Mouse (Mus musculus) gastrocnemius, postnatal 10 days (tissue): ENCODE measurements at regions not wholly inside any gene's neighbourhood (a gene's known extent, or its start where the extent isn't known, plus 50 kb on each side); places are given as distances from the start of the nearest gene placed in this dataset.

ENCODE experiments used
- DNase-seq: peaks from one replicate; pipeline ENCODE4 v3.0.0; 2021; ENCODE audit warnings: mixed read lengths

GRCm38 (mm10) chr8:32958331-32958730 lies 470.2 kb upstream of the 5930422O12Rik start:
- DNase-seq, result no peak

- DNase-seq, result no peak
Observed at GRCm38 (mm10) chr8:32958855-32959254, 469.7 kb upstream of the 5930422O12Rik start.

DNA sequence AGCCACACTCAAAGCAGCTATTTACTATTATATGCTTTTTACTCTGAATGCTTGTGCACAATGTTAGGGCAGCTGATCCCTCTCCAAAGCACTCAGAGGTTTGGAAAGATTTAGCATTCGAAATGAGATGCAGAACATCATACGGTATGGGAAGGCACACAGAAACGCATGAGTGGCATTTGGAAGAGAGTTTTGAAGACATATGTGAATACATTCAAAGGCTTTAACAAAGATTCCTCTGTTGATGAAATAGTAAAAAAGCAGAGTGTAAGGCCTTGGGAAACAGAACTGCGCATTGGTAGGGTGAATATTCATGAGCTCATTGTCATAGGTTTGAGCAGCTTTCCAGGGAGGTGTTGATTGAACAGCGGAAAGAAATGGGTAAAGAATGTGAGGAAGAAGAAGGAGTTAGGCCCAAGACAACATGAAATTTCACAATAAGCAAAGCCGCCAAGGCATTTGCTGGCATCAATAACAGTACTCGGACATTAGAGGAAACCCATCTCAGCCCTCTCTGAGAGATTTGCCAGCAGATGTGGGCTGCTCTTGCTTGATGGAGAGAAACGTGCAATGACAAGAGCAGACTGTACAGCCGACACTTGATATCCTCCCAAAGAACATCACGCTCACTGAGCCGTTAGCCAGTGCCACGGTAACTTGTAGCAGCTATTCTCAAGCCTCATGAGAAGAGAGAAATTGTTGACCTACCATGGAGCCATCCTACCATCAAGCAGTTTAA lies 469.0 kb upstream of the 5930422O12Rik start:
- DNase-seq, result no peak

DNA sequence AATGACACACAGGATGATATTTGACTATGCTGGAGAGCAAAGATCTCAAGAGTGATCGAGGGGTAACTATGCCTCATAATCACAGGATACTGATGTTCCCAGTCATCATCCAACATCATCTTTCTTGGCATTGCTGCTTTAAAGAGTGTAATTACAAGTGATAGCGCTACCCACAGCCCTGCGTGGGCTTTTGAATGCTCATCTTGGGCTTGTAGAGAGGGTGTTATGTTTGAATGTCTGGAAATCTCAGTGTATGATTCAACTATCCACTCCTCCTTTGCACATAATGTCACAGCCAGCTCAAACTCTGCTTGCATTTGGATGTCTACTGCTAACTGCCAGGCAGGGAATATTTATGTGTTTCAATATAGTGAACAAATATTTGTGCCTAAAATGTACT lies 438.3 kb upstream of the 5930422O12Rik start:
- no peak for DNase-seq

GRCm38 (mm10) chr8:33003967-33004564 lies 424.4 kb upstream of the 5930422O12Rik start:
- no peak for DNase-seq

GRCm38 (mm10) chr8:33004570-33004969 lies 423.9 kb upstream of the 5930422O12Rik start:
- no peak for DNase-seq

- no peak for DNase-seq
Observed at GRCm38 (mm10) chr8:33010106-33010505, 418.4 kb upstream of the 5930422O12Rik start.

GRCm38 (mm10) chr8:33012784-33013183 lies 415.7 kb upstream of the 5930422O12Rik start:
- DNase-seq, result no peak

DNA sequence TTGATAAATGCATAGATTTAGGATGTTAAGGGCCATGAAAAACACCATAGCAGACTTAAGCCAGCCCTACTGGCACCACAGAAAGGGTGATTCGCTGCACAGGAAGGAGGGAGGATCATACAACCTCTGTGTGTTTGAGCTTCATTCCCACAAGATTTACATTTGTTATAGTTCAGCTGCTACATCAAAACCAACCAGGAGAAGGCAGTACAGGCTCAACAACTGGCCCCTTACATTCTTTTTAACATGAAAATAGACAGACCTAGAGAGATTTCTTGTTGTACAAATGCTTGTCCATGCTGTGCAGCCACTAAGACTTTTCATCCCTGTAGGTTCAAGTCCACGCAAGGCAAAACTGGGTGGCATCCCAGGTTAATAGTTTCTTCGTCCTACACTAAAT lies 412.6 kb upstream of the 5930422O12Rik start:
- no peak for DNase-seq

DNA sequence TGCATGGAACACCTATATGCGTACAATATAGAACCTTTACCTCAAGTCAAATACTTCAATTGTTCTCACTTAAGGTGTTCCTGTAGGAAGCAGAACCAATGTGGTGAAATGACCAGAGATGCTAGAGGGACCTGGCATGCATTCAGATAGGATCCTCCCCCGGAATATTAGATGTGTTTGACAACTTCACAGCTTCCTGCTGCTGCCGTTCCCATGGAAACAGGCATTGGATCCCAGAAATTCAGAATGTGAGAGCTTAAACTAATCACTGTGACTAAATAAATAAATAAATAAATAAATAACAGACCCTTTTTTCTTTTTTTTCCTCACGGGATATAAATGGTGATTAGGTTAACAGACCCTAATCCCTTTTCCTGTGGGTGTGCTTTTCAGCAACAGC lies 401.5 kb upstream of the 5930422O12Rik start:
- no peak for DNase-seq

DNA sequence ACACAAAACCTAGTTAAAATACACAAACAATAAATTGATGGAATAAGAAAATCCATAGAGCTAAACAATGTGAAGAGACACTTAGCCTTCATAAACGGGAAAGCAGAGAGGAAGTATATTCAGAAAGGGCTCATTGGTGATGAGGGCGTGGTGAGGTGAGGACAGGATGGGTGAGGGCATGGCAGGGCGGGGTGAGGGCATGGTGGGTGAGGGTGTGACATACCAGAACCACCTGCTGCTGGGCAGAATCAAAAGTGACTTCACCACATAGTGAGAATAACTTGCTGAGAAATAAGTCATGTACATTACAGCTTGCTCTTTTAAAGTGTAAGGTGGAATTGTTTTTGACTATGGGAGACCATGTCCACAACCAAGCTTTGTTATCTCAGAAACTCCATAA lies 399.1 kb upstream of the 5930422O12Rik start:
- no peak for DNase-seq

- DNase-seq, result no peak
Observed at GRCm38 (mm10) chr8:33052017-33052416, 376.5 kb upstream of the 5930422O12Rik start.

GRCm38 (mm10) chr8:33065566-33065965 lies 362.9 kb upstream of the 5930422O12Rik start:
- DNase-seq, result no peak

DNA sequence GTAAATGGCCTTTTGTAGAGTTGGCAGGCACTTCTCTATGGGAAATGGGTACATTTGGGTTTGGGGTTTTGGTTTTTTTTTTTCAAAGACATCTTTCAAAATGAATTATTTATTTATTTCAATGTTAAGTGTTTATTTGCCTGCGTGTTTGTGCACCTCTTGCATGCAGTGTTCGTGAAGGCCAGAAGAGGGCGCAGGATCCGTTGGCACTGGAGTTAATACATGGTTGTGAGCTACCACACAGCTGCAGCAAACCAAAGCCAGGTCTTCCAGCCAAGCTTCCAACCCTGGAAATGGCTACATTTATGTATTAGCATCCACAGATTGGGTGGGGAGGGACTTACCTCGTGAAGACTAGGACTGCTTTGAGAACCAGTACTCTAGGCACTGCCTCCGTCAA lies 362.3 kb upstream of the 5930422O12Rik start:
- DNase-seq, result no peak

DNA sequence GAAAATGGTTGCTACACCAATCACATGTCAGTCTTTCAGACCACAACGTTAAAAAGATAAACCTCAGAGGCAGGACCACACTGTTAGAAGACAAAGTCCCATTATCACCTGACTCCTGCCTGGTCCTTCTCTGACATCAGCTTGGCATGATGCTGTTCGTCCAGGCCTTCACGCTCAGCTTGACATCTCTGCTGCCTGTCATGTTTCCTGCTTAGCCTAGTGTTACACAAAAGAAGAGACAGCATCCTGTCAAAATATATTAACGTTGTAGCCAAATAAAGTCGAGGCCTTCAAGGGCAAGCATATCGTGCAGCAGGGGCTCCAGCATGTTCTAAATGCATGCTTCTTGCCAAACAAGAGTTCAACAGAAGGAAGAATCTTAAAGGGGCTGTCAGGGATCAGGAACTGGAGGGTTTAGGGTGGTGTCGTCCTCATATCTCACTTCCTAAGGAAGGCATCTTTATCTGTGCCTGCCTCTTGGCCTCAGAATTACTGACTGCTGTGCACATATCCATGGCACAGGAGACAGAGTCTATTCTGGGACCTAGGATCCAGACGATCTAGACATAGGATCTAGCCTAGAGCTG lies 361.0 kb upstream of the 5930422O12Rik start:
- no peak for DNase-seq

GRCm38 (mm10) chr8:33068468-33068867 lies 360.0 kb upstream of the 5930422O12Rik start:
- peak; percentile 6 for DNase-seq

DNA sequence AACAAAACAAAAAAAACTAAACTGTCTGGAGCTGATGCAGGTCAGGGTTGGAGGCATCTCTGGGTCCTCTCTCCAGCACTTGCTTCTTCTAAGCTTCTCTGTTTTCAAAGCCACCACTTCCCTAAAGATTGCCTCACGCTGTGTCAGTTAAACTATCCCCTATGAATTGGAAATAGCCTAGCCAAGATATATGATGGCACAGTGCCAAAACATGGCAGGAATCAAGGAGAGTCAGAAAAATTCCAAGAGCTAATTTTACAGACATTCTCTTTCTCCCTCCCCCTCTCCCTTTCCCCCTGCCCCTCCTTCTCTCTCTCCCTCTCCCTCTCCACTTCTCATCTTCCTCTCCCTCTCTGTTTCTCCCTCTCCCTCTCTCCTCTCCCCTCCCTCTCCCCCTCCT lies 353.3 kb upstream of the 5930422O12Rik start:
- no peak for DNase-seq

DNA sequence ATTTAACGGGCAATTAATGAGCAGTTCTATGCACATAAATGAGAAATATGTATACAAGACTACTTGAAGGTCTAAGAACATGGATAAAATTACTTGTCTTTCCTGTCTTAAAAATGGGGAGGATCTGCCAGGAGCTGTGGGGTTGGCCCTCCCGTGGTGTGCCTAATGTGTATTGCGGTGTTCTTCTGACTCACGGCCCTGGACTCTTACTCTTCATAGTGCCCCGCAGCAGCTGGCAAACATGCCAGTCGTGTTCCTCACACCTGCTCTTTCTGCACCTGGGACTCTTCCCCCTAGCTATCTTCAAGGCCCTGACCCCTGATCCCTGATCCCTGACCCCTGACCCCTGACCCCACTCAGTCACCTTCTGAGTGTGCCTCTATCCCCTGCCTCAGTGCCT lies 352.3 kb upstream of the 5930422O12Rik start:
- no peak for DNase-seq

- DNase-seq, result no peak
Observed at GRCm38 (mm10) chr8:33078125-33078524, 350.4 kb upstream of the 5930422O12Rik start.

DNA sequence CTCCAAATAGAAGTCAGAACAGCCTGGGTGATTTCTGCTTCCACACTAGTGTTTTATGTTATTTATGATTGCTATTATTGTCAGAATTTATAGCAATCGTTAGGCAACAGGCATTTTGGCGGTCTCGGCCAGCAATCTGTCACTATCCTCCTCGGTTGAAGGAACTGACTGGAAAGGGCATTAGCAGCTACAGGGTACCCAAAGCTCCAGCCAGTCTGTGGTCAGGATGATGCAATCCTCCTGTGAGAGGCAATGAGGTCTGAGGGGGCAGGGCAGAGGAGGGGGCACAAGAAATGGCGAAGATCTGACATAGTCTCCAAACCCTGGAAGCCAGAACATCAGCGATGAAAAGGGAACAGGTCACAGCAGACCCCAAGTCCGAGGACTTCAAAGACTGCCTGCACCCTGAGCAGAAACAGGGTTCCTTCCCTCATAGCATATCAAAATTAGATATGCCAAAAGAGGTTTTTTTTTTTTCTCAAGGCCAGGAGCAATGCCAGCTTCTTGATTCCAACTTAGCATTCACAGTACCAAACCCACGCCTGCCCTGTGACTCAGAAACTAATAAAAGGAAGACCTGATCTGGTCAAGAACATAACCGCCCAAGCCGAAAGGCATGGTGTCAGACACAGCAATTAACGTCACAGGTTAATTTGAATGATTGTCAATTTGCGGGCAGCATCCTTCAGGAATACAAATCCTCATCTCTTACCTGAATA lies 348.5 kb upstream of the 5930422O12Rik start:
- no peak for DNase-seq

GRCm38 (mm10) chr8:33081941-33082340 lies 346.6 kb upstream of the 5930422O12Rik start:
- no peak for DNase-seq

GRCm38 (mm10) chr8:33085461-33085860 lies 343.0 kb upstream of the 5930422O12Rik start:
- no peak for DNase-seq

DNA sequence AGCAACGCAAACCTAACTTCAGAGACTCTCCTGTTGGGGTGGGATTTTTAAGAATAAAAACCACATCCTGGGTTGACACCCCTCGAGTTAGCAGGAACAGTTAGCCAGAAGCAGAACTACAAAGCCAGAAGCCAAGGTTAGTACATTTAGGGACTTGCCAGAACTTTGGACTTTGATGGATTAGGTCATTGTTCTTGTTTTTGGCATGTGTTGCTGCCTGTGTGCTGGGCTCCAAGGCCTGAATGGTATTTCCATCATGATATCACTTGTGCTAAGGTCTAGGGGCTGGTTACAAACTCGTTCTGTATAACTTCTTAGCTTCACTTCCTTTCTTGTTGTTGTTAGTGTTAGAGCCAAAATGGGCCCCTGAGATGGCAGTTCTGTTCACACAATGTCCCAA lies 338.8 kb upstream of the 5930422O12Rik start:
- DNase-seq, result no peak
